Mouse (Mus musculus): ENCODE data around the gene Bhlha9. TPM values are rescaled to one million over a fixed set of nuclear protein-coding genes. Genes with fewer than 3 reads are reported as not detected.
"Not testable (repeated sequence)": the region's sequence is repeated elsewhere in the genome, so short reads cannot be mapped to it uniquely, and the experiment has no call there.

Bhlha9 gene
- polyA plus RNA-seq, 1 experiment from 2014 or later: 6.5 TPM

DNA sequence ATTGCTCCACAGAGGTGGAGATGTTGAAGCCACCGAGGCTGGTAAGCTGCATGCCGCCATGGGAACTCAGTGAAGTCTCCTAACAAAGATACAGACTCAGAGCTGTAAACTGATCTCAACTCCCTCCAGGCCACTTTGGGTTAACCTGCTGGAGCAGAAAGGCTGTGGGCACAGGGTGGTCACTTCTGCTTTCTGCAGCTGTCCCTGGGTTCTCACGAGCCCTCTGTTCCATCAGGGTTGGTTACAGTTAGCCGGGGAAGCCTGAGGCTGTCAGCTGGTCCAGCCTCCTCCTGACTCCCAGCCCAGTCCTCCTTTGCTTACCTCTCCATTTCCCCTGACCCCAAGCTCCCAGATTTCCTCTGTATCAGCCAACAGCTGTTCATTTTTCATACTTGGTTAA, 4.5 kb upstream of the Bhlha9 start:
- no peak for ATAC-seq (ENCODE audit: low FRiP score, low read depth)
- Histone ChIP-seq H3K27me3 (peaks cover 89% of the 10 kb centered on the region), H3K36me3 (no peaks in the 10 kb centered on the region), H3K4me3 (no peak overlapping the region), H3K9ac (no peak overlapping the region), H3K9me3 (no peaks in the 10 kb centered on the region), H3K4me2 (replicated peaks) (no peak overlapping the region), H3K4me1 (peaks cover 20% of the 10 kb centered on the region), H3K27ac (no peak overlapping the region)
- WGBS: 20% methylated on average over 4 of the region's 4 CpGs

DNA sequence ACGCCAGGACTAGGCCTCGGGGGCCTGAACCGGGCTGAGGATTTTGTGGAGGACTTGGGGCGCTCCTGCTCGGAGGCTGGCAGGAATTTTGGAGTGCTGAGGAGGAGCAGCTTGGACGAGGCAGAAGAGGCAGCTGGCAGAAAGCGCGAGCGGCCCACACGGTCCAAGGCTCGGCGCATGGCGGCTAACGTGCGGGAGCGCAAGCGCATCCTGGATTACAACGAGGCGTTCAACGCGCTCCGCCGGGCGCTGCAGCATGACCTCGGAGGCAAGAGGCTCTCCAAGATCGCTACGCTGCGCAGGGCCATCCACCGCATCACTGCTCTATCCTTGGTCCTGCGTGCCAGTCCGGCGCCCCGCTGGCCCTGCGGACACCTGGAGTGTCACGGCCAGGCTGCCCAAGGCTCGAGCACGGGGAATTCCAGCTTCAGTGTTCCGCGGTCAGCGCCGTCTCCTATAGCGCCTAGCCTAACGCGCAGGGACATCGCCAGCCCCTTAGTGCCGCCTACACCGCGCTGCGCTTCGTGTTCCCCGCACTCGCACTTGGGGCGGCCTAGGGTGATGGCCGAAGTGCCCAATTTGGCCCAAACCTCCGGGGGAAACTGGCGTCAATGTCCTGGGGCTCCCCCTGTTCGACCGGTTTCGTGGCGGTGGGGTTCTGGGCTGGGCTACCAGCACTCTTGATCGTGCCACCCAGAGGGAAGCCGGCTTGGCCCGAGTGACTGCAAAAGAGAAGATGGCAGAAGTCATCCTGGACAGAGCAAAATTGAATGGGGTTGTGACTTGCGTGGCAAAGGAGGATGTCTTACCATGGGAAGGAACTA, 503 bp downstream of the Bhlha9 start:
- H3K4me1 ChIP-seq: peaks cover 15% of the 10 kb centered on the region
- 0 out of 2 replicates have a peak, but pooled peaks have one; percentile 17 for ATAC-seq (ENCODE audit: low FRiP score, low read depth)
- H3K9me3 ChIP-seq: no peaks in the 10 kb centered on the region
- peaks cover 80% of the 10 kb centered on the region for H3K27me3 ChIP-seq
- H3K27ac ChIP-seq: no peak overlapping the region
- peak overlapping the region; percentile 47 for H3K4me3 ChIP-seq
- 2% methylated on average over 64 of the region's 64 CpGs for WGBS
- no peaks in the 10 kb centered on the region for H3K36me3 ChIP-seq
- peak overlapping the region; percentile 67 for H3K9ac ChIP-seq
- H3K4me2 ChIP-seq (replicated peaks): peak overlapping the region; percentile 88

DNA sequence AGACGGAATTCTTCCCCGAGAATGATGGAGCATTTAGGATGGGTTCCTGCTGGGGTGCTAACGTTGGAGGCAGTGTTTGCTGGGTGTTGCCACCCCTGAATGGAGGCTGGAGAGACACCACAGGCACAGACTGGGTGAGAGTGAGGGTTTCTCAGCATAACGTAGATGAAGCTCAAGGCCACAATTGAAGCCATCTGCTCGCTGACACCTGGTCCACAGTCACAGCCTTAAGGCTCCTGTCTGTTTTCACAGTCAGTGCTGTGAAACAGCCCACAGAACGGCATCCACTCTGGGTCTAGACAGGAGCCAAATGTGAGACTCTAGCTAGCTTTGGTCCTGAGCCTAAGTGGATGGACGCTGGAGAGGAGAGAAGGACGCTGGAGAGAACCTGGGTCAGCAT, 1.9 kb downstream of the Bhlha9 start:
- H3K27ac ChIP-seq: no peak overlapping the region
- ATAC-seq (ENCODE audit: low FRiP score, low read depth): no peak
- H3K36me3 ChIP-seq: no peaks in the 10 kb centered on the region
- no peak overlapping the region for H3K4me2 ChIP-seq (replicated peaks)
- H3K9ac ChIP-seq: no peak overlapping the region
- peaks cover 72% of the 10 kb centered on the region for H3K27me3 ChIP-seq
- 42% methylated on average over 8 of the region's 8 CpGs for WGBS
- H3K9me3 ChIP-seq: no peaks in the 10 kb centered on the region
- H3K4me1 ChIP-seq: peaks cover 20% of the 10 kb centered on the region
- no peak overlapping the region; the same call in 1 of the 2 replicates for H3K4me3 ChIP-seq

DNA sequence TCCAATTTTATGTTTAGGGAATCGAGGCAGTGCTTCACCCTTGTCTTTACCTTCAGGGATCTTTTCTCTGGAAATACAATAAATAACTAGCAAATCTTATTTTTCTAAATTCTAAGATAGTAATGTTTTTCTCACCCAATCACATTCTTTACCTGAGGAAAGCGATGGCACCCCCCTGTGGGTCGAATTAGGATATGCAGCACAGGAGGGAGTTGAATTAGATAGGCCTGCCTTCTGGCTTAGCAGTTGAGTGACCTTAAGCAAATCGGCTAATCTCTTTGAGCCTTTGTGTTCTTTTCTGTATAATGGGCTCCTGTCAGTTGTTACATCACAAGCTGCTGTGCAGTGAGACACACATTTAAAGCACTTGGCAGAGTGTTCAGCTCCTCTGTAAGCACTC, 2.4 kb downstream of the Bhlha9 start:
- no peak for ATAC-seq (ENCODE audit: low FRiP score, low read depth)
- H3K4me2 ChIP-seq (replicated peaks): no peak overlapping the region
- H3K4me1 ChIP-seq: peaks cover 20% of the 10 kb centered on the region
- H3K27ac ChIP-seq: no peak overlapping the region
- H3K9me3 ChIP-seq: no peaks in the 10 kb centered on the region
- H3K27me3 ChIP-seq: peaks cover 67% of the 10 kb centered on the region
- no peaks in the 10 kb centered on the region for H3K36me3 ChIP-seq
- WGBS: 34% methylated on average over 4 of the region's 4 CpGs
- no peak overlapping the region for H3K9ac ChIP-seq
- H3K4me3 ChIP-seq: no peak overlapping the region

DNA sequence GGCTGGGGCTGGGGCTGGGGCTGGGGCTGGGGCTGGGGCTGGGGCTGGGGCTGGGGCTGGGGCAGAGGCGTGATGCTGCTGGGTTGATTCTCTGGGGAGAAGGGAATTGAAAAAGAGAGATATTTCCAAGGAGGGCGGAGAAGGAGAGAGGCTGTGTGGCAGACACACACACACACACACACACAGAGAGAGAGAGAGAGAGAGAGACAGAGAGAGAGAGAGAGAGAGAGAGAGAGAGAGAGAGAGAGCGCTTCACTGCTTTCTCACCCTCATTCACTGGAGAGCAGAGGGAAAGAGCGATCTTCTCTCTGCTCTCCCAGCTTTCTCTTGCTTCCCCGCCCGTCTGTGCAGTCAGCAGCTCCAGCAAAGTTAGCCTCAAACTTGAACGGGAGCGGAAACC, 7.2 kb downstream of the Bhlha9 start, which contains the start of gene Trarg1:
Gene Trarg1 (plus strand): TSS at position 301 of the 400 bp plus-strand sequence.
- Histone ChIP-seq H3K27me3 (peaks cover 28% of the 10 kb centered on the region), H3K9ac (0 out of 2 replicates have a peak within 1 kb of the TSS, but pooled peaks have one; percentile 25), H3K4me2 (replicated peaks) (peak within 1 kb of the TSS; percentile 27; the same call in 1 of the 2 replicates)
- H3K4me1 ChIP-seq; H3K36me3 ChIP-seq; H3K27ac ChIP-seq; ATAC-seq (ENCODE audit: low FRiP score, low read depth); H3K4me3 ChIP-seq; H3K9me3 ChIP-seq: not testable (repeated sequence)
- 25% methylated on average over 7 of the region's 8 CpGs for WGBS

DNA sequence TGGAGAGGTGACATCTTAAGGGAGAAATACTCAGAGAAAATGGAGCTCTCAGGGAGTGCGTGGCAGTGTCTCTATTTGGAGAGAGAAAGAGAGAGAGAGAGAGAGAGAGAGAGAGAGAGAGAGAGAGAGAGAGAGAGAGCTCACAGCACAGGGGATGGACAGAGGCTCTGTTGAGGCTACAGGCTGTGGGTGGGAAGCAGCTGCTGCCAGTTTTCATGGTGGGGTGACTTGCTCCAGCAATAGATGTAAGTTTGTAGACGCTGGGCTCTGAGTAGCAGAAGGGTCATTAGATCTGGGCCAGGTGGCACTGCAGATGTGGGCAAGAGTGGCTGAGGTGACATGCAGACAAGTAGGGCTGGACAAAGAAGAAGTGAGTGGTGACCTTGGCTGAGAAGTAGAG, 13.3 kb downstream of the Bhlha9 start:
- WGBS: 46% methylated on average over 2 of the region's 2 CpGs
- H3K9me3 ChIP-seq: no peaks in the 10 kb centered on the region
- H3K4me2 ChIP-seq (replicated peaks): no peak overlapping the region
- H3K36me3 ChIP-seq: no peaks in the 10 kb centered on the region
- no peak overlapping the region for H3K9ac ChIP-seq
- no peak overlapping the region for H3K27ac ChIP-seq
- ATAC-seq (ENCODE audit: low FRiP score, low read depth): no peak
- no peak overlapping the region for H3K4me3 ChIP-seq
- peaks cover under 1% of the 10 kb centered on the region; the same call in 1 of the 2 replicates for H3K27me3 ChIP-seq
- H3K4me1 ChIP-seq: no peaks in the 10 kb centered on the region

DNA sequence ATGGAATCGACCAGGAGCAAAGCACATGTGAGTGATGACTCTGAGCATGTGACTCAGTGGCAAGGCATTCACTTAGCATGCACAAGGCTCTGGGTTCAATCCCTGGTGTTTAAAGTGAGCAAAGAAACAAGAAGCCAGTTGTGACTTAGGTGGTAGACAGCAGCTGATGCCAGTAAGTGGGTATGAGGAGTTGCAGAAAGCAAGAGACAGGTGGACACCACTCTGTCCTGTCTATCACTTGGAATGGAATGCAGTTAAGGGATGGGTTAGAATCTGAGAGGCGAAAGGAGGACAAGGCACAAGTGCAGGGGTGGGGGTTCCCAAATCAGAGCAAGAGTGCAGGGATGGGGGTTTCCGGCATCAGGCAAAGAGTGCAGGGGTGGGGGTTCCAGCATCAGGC, 19.8 kb downstream of the Bhlha9 start:
- no peak overlapping the region for H3K4me2 ChIP-seq (replicated peaks)
- no peak overlapping the region for H3K4me3 ChIP-seq
- no peaks in the 10 kb centered on the region for H3K9me3 ChIP-seq
- H3K27ac ChIP-seq: no peak overlapping the region
- WGBS: 73% methylated on average over 3 of the region's 3 CpGs
- no peak for ATAC-seq (ENCODE audit: low FRiP score, low read depth)
- no peaks in the 10 kb centered on the region for H3K36me3 ChIP-seq
- no peak overlapping the region for H3K9ac ChIP-seq
- H3K4me1 ChIP-seq: no peaks in the 10 kb centered on the region
- H3K27me3 ChIP-seq: no peaks in the 10 kb centered on the region

DNA sequence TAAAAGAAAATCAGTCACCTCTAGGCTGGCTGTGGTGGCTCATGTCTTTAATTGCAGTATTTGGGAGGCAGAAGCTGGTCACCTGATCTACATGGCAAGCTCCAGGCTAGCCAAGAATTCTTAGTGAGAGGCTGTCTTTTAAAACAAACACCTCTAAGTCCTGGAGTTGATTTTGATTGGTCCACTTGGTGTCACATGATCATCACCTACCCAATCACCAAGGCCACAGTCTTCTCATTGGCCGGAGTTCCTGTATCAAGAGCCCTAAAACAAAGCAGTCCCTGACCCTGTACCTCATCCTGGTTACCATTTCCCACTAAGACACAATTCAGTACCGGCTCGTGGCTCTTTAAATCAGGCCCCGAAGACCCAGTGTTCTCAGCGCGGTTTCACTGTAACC, 23.5 kb downstream of the Bhlha9 start:
- Histone ChIP-seq H3K4me3 (no peak overlapping the region), H3K27me3 (no peaks in the 10 kb centered on the region), H3K4me1 (peaks cover 7% of the 10 kb centered on the region; the same call in 1 of the 2 replicates), H3K27ac (no peak overlapping the region), H3K9me3 (no peaks in the 10 kb centered on the region), H3K36me3 (no peaks in the 10 kb centered on the region), H3K9ac (no peak overlapping the region), H3K4me2 (replicated peaks) (no peak overlapping the region)
- no peak for ATAC-seq (ENCODE audit: low FRiP score, low read depth)
- WGBS: 63% methylated on average over 6 of the region's 6 CpGs

DNA sequence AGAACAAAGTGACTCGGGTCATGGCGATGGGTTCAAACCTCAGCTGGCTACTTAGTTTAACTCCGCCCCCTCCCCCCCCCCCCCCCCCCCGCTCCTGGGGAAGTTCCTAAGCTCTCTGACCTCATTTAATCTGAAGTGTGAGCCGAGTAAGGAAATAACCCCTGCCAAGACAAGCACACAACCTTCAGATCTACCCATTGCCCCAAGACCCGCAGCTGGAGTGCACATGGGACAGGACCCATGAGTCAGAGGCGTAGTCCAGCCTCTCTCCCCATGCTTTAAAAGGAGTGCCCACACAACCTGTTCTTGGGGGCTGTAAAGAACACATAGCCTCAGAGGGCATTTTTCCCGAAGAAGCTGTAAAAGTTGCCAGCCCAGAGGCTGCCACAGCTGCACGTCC, 27.4 kb downstream of the Bhlha9 start:
- H3K4me3 ChIP-seq: no peak overlapping the region
- H3K27me3 ChIP-seq: no peaks in the 10 kb centered on the region
- H3K4me1 ChIP-seq: peaks cover 7% of the 10 kb centered on the region; the same call in 1 of the 2 replicates
- no peak overlapping the region for H3K27ac ChIP-seq
- no peak overlapping the region for H3K9ac ChIP-seq
- no peaks in the 10 kb centered on the region for H3K36me3 ChIP-seq
- peak overlapping the region; percentile 28 for H3K4me2 ChIP-seq (replicated peaks)
- H3K9me3 ChIP-seq: no peaks in the 10 kb centered on the region
- WGBS: 44% methylated on average over 9 of the region's 9 CpGs
- ATAC-seq (ENCODE audit: low FRiP score, low read depth): no peak

DNA sequence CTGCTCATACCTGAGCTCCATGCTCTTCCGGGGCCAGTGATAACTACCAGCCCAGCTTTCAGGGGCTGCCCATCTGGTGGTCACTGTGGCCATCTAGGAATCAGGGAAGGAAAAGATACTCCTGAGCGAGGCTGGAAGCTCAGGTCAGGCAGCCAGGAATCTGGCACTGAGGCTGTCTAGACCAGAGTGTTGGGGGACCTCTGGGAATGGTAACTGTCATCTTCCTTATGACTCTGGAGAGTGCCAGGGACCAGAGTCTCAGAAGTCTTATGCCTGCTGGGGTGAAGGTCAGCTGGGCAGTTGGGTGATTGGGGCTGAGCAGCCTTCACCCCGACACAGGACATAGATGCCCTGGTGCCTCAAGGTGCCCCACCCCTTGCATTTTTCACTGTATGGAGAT, 35.4 kb downstream of the Bhlha9 start:
- 70% methylated on average over 3 of the region's 3 CpGs for WGBS
- ATAC-seq (ENCODE audit: low FRiP score, low read depth): no peak
- Histone ChIP-seq H3K27ac (no peak overlapping the region), H3K36me3 (no peaks in the 10 kb centered on the region), H3K4me1 (peaks cover 9% of the 10 kb centered on the region), H3K4me3 (no peak overlapping the region), H3K27me3 (no peaks in the 10 kb centered on the region), H3K4me2 (replicated peaks) (no peak overlapping the region), H3K9ac (no peak overlapping the region), H3K9me3 (peaks cover 4% of the 10 kb centered on the region; the same call in 1 of the 2 replicates)

DNA sequence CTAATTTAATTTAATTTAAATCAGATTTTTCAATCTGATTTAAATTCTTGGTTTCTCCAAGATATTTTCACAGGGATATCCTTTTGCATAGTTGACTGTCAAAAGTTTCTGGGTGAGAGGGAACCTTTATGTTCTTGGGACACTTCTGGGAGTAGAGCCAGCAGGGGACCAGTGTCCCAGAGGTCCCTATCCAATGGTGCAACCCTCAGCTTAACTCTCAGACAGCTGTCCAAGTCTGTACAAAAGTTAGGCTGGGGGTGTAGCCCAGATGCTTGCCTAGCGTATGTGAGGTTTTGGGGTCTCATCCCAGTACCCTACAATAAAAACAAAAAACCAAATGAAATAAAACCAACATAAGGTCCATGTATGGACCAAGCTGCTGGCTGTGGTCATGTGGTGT, 35.8 kb downstream of the Bhlha9 start:
- peaks cover 4% of the 10 kb centered on the region; the same call in 1 of the 2 replicates for H3K9me3 ChIP-seq
- no peak overlapping the region for H3K27ac ChIP-seq
- H3K4me1 ChIP-seq: peaks cover 9% of the 10 kb centered on the region
- H3K4me2 ChIP-seq (replicated peaks): no peak overlapping the region
- no peak overlapping the region for H3K9ac ChIP-seq
- 89% methylated on average over 1 of the region's 1 CpGs for WGBS
- no peaks in the 10 kb centered on the region for H3K36me3 ChIP-seq
- H3K27me3 ChIP-seq: no peaks in the 10 kb centered on the region
- ATAC-seq (ENCODE audit: low FRiP score, low read depth): no peak
- no peak overlapping the region for H3K4me3 ChIP-seq

DNA sequence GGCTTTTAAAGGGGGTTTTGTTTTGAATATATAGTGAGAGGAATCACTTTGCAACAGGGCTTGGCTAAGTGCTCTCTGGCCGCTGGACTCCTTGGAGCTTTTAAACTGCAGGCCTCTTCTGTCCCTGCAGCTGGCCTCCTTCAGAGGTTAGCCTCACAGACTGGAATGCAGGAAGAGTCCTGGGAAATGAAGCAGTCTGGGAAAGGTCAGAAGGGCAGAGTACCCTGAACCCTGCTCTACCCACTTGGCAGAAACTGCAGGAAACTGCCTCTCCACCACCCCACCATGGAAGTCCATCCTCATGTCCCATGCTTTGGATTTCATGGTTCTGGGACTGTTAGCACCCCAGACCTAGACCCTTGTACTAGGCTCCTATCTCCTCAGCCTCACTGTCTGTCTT, 36.6 kb downstream of the Bhlha9 start:
- no peak overlapping the region for H3K4me3 ChIP-seq
- peaks cover 9% of the 10 kb centered on the region for H3K4me1 ChIP-seq
- H3K4me2 ChIP-seq (replicated peaks): no peak overlapping the region
- no peaks in the 10 kb centered on the region for H3K27me3 ChIP-seq
- H3K9me3 ChIP-seq: peaks cover 4% of the 10 kb centered on the region; the same call in 1 of the 2 replicates
- H3K9ac ChIP-seq: no peak overlapping the region
- 29% methylated on average over 1 of the region's 1 CpGs for WGBS
- no peaks in the 10 kb centered on the region for H3K36me3 ChIP-seq
- no peak for ATAC-seq (ENCODE audit: low FRiP score, low read depth)
- H3K27ac ChIP-seq: no peak overlapping the region
